Mouse (Mus musculus) testis, adult 2 months (tissue): Measurements from ENCODE around the gene Adcy10.

Experiments
- CTCF ChIP-seq: fragments of 200-500 bp; IDR thresholded peaks from 2 replicates; pipeline ENCODE4 v1.5.1; 2012; ENCODE audit warnings: low read depth, mild to moderate bottlenecking, inconsistent platforms, low read length, moderate library complexity; ENCODE audit not compliant: control insufficient read depth, insufficient read depth, insufficient replicate concordance
- POLR2A ChIP-seq: fragments of 200-500 bp; IDR thresholded peaks from 2 replicates; pipeline ENCODE4 v1.6.1; 2012; ENCODE audit warnings: low read depth, mild to moderate bottlenecking, inconsistent platforms, low read length, moderate library complexity; ENCODE audit not compliant: control insufficient read depth

DNA sequence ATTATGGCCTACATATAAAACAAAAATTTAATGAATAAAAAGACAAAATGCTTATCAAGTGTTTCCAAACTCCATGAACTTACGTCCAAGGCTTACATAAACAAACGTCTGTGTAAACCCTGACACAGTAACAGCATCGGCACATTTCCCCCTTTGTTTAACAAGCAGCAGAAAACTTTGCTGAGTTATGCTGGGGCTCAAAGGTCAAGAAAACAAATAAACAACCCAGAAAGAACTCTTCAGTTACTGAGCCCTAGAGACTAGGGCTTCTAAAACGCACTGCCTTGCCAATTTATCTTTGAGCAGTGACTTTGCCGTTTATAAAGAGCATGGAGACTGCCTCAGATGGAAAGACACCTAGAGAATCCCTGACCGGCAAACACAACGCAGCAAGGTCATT is 131.7 kb downstream of the Adcy10 start:
- TF ChIP-seq CTCF, result no peak
- no peak for TF ChIP-seq POLR2A
